Mouse (Mus musculus): ENCODE results near the gene Ltbp1.

GRCm38 (mm10) chr17:75196952-75197351, 191.6 kb downstream of the Ltbp1 start:
- no peak for TF ChIP-seq CTCF (IDR thresholded peaks at IDR 0.05)
- TF ChIP-seq POLR2A (IDR thresholded peaks at IDR 0.05; ENCODE audit: insufficient read depth, low read depth, low read length): no peak
